Mouse (Mus musculus) testis, adult 2 months (tissue): Measurements from ENCODE around the gene Ncf4. TPM values are rescaled to one million over a fixed set of nuclear protein-coding genes. Genes with fewer than 3 reads are reported as not detected.

ENCODE experiments used
- H3K27ac ChIP-seq: fragments of 200-500 bp; 2 replicates; pipeline ENCODE4 v1.5.1; 2012; ENCODE audit warnings: low read depth, low read length; ENCODE audit not compliant: control insufficient read depth, insufficient read depth
- H3K27me3 ChIP-seq: fragments of 200-500 bp; 2 replicates; pipeline ENCODE4 v1.6.1; 2012; ENCODE audit warnings: mild to moderate bottlenecking, low read length, moderate library complexity; ENCODE audit not compliant: control insufficient read depth, insufficient read depth
- H3K36me3 ChIP-seq: fragments of 200-500 bp; 2 replicates; pipeline ENCODE4 v1.6.1; 2012; ENCODE audit warnings: mild to moderate bottlenecking, low read length; ENCODE audit not compliant: control insufficient read depth, insufficient read depth
- H3K4me1 ChIP-seq: fragments of 200-500 bp; 2 replicates; pipeline ENCODE4 v1.6.1; 2012; ENCODE audit warnings: low read length; ENCODE audit not compliant: control insufficient read depth, insufficient read depth
- H3K4me3 ChIP-seq: fragments of 200-500 bp; 2 replicates; pipeline ENCODE4 v1.5.1; 2012; ENCODE audit warnings: low read depth, mild to moderate bottlenecking, low read length, moderate library complexity, mixed read lengths; ENCODE audit not compliant: control insufficient read depth
- CTCF ChIP-seq: fragments of 200-500 bp; IDR thresholded peaks from 2 replicates; pipeline ENCODE4 v1.5.1; 2012; ENCODE audit warnings: low read depth, mild to moderate bottlenecking, inconsistent platforms, low read length, moderate library complexity; ENCODE audit not compliant: control insufficient read depth, insufficient read depth, insufficient replicate concordance
- POLR2A ChIP-seq: fragments of 200-500 bp; IDR thresholded peaks from 2 replicates; pipeline ENCODE4 v1.6.1; 2012; ENCODE audit warnings: low read depth, mild to moderate bottlenecking, inconsistent platforms, low read length, moderate library complexity; ENCODE audit not compliant: control insufficient read depth
- polyA plus RNA-seq: library from polyadenylated mRNA; depleted of rRNA; stranded (reverse); fragments of >200 nt; gene quantifications from 2 replicates; pipeline ENCODE4 v1.2.3, GENCODE M21; 2012; rRNA removed

The Ncf4 gene
- polyA plus RNA-seq, 1 experiment: 0.68 TPM

DNA sequence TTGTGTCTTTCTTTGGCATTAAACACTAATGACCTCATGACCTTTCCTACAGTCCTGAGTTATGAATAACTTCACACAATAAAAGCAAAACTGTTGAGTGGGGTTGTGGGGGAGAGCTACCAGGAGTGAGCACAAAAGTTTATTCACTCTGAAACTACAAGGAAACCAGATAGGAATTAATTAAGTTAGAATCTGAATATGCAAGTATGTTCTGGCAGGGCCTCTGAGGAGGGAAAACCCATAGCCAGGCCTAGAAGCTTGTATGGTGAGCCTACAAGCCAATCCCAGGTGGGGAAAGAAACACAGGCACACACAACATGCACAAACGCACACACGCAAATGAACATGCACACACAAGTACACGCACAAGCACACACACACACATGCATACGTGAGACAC is 58.1 kb downstream of the Ncf4 start:
- no peak overlapping the region for H3K4me3 ChIP-seq
- TF ChIP-seq CTCF: no peak
- no peak for TF ChIP-seq POLR2A
- H3K27me3 ChIP-seq: no peaks in the 10 kb centered on the region
- no peak overlapping the region for H3K27ac ChIP-seq
- no peaks in the 10 kb centered on the region for H3K4me1 ChIP-seq
- no peaks in the 10 kb centered on the region for H3K36me3 ChIP-seq

- H3K27ac ChIP-seq: no peak overlapping the region
- no peaks in the 10 kb centered on the region for H3K36me3 ChIP-seq
- no peak overlapping the region for H3K4me3 ChIP-seq
- H3K27me3 ChIP-seq: no peaks in the 10 kb centered on the region
- TF ChIP-seq CTCF (no peak), POLR2A (no peak)
- no peaks in the 10 kb centered on the region for H3K4me1 ChIP-seq
Observed at GRCm38 (mm10) chr15:78303665-78304233, 59.1 kb downstream of the Ncf4 start.

DNA sequence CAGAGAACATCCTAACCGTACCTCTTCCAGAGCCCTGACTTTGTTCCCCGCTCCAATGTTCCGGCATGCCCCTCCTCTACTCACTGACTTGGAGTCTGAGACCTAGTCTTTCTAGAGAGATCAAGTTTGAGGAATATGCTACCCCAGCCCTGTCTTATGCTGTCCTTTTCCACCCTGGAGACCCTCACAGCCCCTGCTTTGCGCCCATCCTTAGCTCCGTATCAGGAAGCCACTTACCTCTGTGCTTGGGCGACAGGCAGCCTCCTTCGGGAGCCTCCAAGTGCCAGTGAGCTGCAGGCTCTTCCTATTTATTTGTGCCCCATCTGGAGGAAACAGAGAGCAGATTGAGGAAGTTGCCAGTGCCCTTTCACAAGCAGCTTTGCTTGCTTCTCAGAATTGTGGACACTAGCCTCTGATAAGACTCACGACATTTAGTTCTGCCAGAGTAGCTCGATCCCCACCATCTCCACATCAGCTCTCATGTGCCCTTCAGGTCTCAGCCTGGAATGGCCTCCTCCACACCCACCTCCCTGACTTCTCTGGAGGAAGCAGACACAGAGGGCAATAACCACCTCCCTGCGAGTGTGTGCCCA is 60.8 kb downstream of the Ncf4 start, which contains the start of gene Csf2rb2:
Gene Csf2rb2, minus strand, starts transcription at position 381 of the 593 bp plus-strand sequence.
- Histone ChIP-seq H3K4me3 (no peak within 1 kb of the TSS), H3K27me3 (no peaks in the 10 kb centered on the region), H3K36me3 (no peaks in the 10 kb centered on the region), H3K4me1 (no peaks in the 10 kb centered on the region), H3K27ac (no peak within 1 kb of the TSS)
- no peak for TF ChIP-seq CTCF
- no peak for TF ChIP-seq POLR2A

- Histone ChIP-seq H3K27me3 (no peaks in the 10 kb centered on the region), H3K36me3 (no peaks in the 10 kb centered on the region), H3K4me3 (no peak overlapping the region), H3K4me1 (no peaks in the 10 kb centered on the region), H3K27ac (no peak overlapping the region)
- TF ChIP-seq POLR2A: no peak
- TF ChIP-seq CTCF: no peak
Observed at GRCm38 (mm10) chr15:78309865-78310264, 65.3 kb downstream of the Ncf4 start.

GRCm38 (mm10) chr15:78310971-78311370 is 66.4 kb downstream of the Ncf4 start:
- TF ChIP-seq CTCF: no peak
- no peak for TF ChIP-seq POLR2A

More at GRCm38 (mm10) chr15:78310971-78311370, 66.4 kb downstream of the Ncf4 start:
- Histone ChIP-seq H3K27ac (no peak overlapping the region), H3K4me1 (no peaks in the 10 kb centered on the region), H3K27me3 (no peaks in the 10 kb centered on the region), H3K36me3 (no peaks in the 10 kb centered on the region), H3K4me3 (no peak overlapping the region)

Other genes with a start within 250 kb of the Ncf4 start
- gene Cacng2, start 124.8 kb upstream of the Ncf4 start, polyA plus RNA-seq: 0.02 TPM in 1 of 2 replicates, not detected in the other
- gene Ift27, start 70.7 kb upstream of the Ncf4 start, polyA plus RNA-seq: 62.2 and 75.4 TPM in 2 replicates
- not detected in 2 replicates for gene Pvalb, start 38.4 kb upstream of the Ncf4 start, polyA plus RNA-seq
- 1.9 and 2.1 TPM in 2 replicates for gene Csf2rb2, start 60.9 kb downstream of the Ncf4 start, polyA plus RNA-seq
- 0.95 and 1.1 TPM in 2 replicates for gene Csf2rb, start 81.0 kb downstream of the Ncf4 start, polyA plus RNA-seq
- gene Tex33, start 151.1 kb downstream of the Ncf4 start, polyA plus RNA-seq: 1,340 and 1,395 TPM in 2 replicates
- 29.8 and 38.6 TPM in 2 replicates for gene Tst, start 161.1 kb downstream of the Ncf4 start, polyA plus RNA-seq
- gene Mpst, start 161.6 kb downstream of the Ncf4 start, polyA plus RNA-seq: 5.1 and 6.4 TPM in 2 replicates
- gene Kctd17, start 183.8 kb downstream of the Ncf4 start, polyA plus RNA-seq: 12.2 and 12.3 TPM in 2 replicates
- gene Tmprss6, start 223.8 kb downstream of the Ncf4 start, polyA plus RNA-seq: 0.74 and 1.4 TPM in 2 replicates